Mouse (Mus musculus): ENCODE measurements at regions not wholly inside any gene's neighbourhood (a gene's known extent, or its start where the extent isn't known, plus 50 kb on each side); places are given as distances from the start of the nearest gene placed in this dataset.
"Not testable (repeated sequence)": the region's sequence is repeated elsewhere in the genome, so short reads cannot be mapped to it uniquely, and the experiment has no call there.

- peak; percentile 10 to 42 for DNase-seq
Observed at GRCm38 (mm10) chr4:145774241-145774761, 94.3 kb upstream of the Zfp986 start.

- DNase-seq, result not testable (repeated sequence)
Observed at GRCm38 (mm10) chr4:145774884-145775283, 93.7 kb upstream of the Zfp986 start.

- not testable (repeated sequence) for DNase-seq
Observed at GRCm38 (mm10) chr4:145776531-145776930, 92.1 kb upstream of the Zfp986 start.

DNA sequence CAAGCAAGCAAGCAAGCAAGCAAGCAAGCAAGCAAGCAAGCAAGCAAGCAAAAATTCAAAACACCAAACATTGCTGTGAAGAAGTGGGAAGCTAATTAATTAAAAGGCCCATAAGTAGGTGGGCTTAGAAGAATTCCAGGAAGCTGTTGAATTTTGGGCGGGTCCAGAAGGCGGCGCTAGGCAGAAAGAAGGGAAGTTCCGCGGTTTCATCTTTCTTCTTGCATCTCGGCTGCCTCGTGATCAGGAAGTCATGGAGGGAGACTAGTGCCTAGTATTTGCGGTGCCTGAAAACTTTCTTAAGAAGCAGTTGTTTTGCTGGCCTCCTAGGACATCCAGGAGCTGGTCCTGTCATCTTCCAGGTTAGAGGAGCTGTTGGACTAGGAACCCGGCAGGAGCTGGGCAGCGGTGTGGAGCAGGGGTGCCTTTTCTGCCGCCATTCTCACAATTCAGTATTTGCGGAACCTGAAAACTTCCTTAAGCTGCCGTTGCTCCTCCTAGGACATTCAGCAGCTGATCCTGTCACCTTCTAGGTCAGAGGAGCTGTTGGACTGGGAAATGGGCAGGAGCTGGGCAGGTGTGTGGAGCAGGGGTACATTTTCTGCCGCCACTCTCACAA lies 87.2 kb upstream of the Zfp986 start:
- DNase-seq, result not testable (repeated sequence)

GRCm38 (mm10) chr4:145814674-145815073 lies 53.9 kb upstream of the Zfp986 start:
- not testable (repeated sequence) for DNase-seq

Data from spleen, adult 18-20 months (tissue).